Mouse (Mus musculus): ENCODE results near the gene Adgrl3.

Adgrl3 gene

DNA sequence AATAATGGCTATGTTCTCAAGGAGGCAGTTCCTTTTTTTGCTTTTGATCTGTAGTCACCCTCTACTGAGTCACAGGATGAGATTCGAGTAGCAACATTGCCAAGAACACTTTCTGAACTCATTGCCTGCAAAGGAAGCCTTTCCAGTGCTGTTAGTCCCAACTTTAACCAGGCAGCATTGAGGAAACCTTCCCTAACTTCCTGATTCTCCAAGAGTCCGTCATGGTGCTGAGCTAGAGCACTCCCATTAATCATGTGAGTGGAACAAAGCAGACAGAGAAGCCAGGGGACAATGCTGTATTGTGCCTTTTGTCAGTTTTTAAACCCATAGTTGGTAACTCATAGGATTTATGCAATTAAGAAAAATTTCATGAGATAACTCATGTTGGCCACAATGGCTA lies 345.3 kb downstream of the Adgrl3 start:
- no peak for DNase-seq (ENCODE audit: extremely low spot score, low read depth, low spot score)

DNA sequence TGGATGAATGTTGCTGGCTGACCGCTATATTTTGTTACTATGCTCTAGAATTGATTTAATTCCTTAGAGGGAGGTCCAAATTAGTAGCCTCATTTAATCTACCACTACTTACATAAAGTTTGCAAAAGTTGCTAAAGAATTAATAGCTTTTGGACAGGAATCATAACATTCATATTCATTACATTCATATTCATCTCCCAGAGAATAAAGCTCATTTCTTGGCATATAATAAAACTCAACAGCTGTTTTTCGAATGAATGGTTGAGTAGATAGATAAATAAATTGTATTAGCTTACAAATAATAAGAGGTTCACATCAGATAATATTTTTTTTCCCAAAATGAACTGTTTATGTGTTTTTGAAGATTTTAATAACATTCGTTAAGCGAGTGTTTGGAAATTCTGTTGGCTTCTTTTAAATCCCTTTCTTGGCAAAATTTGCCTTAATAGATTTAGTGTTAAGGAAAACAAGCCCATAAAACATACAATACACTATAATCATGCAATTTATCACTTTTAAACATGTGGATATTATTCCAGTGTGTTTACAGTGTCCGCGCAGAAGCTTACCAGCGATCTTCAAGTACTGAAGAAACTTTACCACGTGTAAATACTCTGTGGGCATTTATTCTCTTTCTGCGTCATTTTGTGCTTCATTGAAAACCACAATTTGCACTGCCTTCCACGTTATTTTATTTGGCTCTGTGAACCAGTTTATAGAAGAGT lies 350.4 kb downstream of the Adgrl3 start:
- no peak for DNase-seq (ENCODE audit: extremely low spot score, low read depth, low spot score)

DNA sequence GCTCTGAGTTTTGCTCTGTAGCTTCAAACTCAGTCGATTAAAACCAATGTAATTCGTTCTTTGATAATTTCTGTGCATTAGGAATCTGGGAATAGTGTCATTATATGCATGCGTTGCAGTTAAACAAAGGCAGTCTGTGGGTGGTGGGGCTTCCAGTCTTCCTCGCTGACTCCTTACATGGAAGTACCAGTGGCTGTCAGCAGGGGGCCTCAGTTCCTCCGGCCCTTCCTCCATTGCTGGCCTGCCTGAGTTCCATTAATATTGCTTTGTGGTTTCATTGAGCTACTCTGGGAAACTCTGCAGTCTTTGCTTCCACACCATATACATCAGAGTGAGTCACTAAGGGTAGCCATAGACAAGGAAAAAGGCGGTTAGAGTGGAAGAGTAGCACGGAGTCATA lies 356.1 kb downstream of the Adgrl3 start:
- DNase-seq (ENCODE audit: extremely low spot score, low read depth, low spot score), result no peak

DNA sequence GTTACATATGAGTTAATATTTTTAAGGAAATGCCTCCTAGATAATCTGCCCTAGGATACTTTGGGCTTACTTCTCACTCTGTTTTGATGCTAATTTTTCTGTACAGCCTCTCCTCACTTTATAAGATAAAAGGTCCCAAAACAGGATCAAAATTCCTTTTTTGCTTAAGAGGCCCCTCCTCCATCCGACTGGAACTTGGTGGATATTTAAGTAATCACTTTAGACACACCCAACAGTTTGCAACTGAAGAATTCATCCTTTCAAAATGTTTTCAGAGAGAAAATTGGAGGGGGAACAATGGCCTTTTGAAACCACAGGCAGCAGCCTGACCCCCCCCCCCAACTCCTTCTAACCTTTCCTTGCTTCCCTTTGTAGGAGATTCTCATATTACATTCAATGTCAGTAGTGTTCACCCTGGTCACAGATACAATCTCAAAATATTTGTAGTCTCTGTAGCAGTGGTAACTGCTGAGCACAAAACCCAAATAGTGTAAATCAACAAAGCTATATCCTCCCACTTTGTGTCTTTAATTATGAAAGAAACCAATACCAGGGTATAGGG lies 385.7 kb downstream of the Adgrl3 start:
- no peak for DNase-seq (ENCODE audit: extremely low spot score, low read depth, low spot score)

DNA sequence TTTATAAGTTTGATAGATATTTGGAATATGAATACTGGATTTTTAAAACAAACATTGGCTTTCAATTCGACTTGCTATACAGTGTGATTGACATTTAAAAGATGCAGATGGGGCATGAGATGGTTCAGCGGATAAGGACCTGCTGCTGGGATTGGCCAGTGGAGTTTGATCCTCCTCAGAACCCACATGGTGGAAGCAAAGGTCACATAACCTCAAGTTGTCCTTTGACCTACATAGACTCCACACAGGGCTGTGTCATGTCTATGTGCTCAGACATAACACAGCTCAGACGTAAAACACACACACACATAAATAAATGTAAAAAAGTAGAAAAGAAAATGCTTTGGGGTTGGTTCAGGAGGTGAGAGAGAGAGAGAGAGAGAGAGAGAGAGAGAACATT lies 397.4 kb downstream of the Adgrl3 start:
- DNase-seq (ENCODE audit: extremely low spot score, low read depth, low spot score), result no peak

DNA sequence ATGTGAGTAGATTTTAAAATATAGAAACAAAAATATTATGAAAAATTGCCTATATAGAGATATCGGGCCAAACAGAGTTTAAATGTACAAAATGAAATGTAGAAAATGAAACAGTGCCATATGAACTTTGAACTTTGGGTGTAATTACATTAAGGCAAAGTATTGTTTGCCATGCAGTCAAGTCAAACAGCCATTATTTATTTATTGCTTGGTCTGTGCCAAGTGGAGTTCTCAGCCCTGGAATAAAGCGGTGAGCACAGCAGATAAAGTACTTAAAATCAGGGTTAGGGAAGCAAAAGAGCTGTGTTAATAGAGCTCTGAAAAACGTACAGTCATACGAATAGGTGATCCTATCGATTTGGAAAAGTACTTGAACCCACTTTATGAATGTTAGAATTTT lies 407.5 kb downstream of the Adgrl3 start:
- no peak for DNase-seq (ENCODE audit: extremely low spot score, low read depth, low spot score)

DNA sequence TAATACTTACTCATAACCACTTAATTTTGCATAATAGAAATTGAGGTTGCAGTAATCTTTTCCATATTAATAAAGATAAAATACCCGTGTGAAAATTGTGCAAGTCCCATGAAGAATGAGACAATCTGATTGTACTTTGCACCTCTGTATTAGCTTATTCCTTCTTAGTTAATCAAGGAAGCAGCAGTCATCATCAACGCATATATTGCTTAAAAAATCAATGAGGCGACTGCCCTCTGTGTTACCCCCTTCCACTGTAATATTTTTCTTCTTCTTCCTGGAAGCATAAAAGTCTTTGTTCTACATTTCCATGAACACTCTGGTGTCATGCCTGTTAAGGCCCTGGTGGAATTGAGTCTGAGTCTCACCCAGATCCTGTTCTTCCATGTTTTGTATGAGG lies 416.4 kb downstream of the Adgrl3 start:
- DNase-seq (ENCODE audit: extremely low spot score, low read depth, low spot score), result no peak

DNA sequence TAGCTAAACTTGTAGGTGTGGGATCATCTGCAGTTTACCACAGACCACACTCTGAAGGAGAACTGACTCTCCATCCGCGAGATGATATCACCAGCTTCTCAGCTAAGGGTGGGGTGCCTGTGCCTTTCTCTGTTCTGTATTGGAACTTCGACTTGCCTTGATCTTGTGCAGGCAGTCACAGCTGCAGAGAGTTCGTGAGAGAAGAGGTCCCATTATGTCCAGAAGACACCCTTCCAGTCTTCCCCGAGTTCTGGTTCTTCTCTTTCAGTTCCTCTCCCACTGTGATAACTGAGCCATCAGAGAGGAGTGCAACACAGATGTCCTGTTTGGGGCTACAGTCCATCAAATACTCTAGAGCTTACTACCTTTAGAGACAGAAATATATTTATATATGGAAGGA lies 422.2 kb downstream of the Adgrl3 start:
- no peak for DNase-seq (ENCODE audit: extremely low spot score, low read depth, low spot score)

DNA sequence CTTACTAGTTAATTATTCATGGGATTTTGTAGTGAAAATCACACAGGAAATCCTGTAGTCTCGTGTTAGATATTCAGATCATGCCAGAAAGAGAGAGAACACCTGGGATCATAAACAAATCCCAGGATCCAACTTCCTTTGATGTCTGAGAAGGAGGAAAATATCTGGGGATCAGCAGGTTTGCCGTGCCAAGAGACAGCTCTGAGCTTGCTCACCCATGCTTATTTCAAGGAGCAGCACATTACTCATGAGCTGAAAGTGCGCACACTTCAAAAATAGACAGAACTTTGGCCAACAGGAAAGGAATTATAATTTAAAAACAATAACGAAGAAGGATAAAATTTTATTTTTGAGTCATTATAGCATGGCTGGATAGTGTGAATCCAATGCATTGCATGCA lies 446.0 kb downstream of the Adgrl3 start:
- DNase-seq (ENCODE audit: extremely low spot score, low read depth, low spot score), result no peak

DNA sequence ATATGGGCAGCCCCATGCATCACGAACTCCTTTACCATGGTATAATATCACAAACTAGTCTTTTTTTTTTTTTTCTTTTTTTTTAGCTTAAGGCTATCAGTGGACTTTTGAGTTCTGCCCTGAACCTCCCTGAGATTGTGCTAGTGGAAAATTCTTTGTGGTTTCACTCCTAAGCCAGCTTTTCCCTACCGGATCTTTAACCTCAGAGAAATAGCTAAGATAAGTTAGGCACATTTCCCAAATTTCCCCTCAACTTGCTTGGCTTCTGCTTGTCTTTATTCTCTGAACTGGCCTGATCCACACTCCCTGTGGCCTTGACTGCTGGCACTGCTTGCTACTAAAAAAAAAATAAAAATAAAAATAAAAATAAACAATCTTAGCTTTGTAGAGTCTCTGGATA lies 454.7 kb downstream of the Adgrl3 start:
- DNase-seq (ENCODE audit: extremely low spot score, low read depth, low spot score), result no peak

DNA sequence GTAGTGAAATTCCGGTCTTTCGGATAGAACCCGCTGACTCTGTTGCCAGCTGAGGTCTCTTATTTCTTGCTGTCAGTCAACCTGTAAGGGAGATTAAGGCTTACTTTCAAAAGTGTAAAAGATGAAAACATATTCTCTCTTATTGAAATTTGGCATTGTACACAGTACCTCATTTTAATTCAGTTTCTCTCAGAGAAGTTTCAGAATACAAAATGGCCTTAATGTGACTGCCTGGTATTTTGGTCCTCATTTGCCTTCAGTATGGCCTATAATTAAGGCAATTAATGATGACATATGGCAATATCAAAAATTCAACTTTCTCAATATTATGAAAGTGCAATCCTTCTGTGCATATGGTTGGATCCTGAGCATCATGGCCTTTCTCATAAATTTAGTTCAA lies 455.5 kb downstream of the Adgrl3 start:
- no peak for DNase-seq (ENCODE audit: extremely low spot score, low read depth, low spot score)

DNA sequence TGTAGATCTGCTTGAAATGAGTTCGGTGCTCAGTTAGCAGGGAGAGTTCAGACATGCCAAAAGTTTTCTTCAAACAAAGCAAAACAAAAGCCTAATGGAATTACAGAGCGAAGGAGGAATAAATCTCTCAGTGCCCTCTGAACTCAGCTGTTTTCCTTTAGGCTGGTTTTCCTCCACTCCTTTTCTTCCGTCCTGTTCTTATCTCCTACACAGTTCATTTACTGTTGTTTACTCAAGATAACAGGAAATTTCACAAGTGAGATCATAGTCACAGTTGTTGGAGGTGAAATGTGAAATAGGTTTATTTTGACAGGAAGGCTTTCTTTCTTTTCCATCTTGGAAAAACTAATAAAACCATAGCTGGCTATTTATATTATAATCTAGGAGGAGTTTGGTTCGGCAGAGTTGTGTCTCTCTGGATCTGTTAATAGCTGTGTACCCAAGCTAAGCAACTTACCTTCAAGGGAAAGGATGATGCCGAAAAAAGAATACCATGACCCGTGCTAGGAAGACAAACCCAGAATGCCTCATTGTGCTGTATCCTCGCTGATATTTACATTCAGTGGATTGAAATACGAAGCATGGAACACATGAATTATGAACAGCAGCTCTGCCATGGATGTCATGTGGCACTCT lies 456.2 kb downstream of the Adgrl3 start:
- DNase-seq (ENCODE audit: extremely low spot score, low read depth, low spot score), result no peak

DNA sequence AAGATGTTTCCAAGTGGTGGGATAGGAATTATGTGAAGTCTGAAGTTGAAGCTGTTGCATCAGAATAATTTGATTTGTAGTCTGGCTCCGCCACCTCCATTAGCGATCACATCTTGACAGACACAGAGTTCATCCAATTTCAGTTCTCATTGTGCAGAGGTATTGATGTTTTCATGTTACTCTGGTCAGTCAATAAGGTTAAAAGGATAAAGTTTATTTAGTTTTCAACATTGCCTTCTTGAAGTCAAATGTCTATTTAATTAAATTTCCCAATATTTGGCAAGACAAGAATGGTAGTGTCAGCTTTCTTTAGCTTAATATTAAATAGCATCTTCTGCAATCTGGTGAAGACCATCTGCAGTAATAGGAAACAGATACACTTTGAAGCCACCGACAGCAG lies 461.0 kb downstream of the Adgrl3 start:
- no peak for DNase-seq (ENCODE audit: extremely low spot score, low read depth, low spot score)

DNA sequence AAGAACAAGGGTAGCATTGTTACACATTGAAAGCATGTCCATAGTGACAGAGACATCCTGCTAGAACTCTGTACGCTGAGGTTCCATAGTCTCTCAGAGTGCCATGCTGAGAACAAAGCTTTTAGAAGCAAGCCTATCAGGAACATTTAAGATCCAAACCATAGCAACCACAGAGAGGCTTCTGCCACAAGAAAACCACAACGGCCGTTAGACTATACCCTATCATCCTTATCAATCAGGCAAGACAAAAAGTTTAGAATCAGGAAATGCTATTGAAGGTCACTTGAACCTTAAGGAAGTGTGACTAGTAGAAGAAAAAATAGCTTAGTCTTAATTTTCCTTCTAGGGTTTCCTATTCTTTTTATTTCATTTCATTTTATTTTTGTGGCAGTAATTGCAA lies 464.0 kb downstream of the Adgrl3 start:
- DNase-seq (ENCODE audit: extremely low spot score, low read depth, low spot score), result no peak

DNA sequence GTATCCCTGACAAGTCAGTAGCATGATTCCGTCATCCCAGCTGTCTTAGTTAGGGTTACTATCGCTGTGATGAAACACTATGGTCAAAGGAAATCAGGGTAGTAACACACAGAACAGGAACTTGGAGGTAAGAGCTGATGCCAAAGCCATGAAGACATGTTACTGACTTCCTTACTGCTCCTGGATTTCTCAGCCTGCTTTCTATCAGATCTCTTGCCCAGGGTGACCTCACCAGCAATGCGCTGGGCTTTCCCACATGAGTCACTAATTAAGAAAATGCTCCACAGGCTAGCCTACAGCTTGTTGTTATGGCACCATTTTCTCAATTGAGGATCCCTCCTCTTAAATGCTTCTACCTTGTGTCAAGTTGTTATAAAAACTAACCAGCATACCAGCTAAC lies 481.1 kb downstream of the Adgrl3 start:
- DNase-seq (ENCODE audit: extremely low spot score, low read depth, low spot score), result no peak

DNA sequence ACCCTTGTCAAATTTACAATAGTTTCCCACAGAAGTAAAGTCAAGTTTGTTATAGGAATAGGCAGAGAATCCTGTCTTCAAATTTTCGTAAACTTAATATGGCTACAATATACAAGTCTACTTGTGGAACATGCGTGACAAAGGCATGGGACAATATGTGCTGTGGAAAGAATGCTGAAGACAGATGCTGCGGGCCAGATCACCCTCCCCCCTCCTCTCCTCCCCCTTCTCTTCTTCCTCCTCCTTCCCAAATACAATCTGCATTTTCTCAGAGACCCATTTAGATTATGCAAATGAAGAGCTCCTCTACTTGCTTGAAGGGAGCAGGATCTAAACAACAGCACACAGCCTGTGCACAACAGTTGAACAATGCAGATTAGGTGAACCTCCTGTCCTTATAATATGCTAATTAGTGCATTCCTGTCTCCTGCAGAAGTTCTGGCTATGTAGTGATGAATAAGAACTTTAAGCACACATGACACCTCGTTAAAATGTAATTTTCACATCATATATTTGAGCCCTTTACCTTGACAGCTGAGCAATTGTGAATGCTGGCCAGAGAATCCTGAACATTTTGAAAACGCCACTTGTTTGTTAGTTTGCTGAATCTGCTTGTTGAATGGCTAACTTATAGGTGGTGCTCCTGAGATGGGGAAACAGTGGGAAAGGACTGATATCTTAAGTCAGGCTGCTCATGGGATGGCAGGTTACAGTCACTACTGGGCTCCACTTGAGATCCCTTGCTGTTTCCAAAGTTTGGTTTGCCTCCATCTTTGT lies 499.0 kb downstream of the Adgrl3 start:
- DNase-seq (ENCODE audit: extremely low spot score, low read depth, low spot score), result peak; percentile 57

DNA sequence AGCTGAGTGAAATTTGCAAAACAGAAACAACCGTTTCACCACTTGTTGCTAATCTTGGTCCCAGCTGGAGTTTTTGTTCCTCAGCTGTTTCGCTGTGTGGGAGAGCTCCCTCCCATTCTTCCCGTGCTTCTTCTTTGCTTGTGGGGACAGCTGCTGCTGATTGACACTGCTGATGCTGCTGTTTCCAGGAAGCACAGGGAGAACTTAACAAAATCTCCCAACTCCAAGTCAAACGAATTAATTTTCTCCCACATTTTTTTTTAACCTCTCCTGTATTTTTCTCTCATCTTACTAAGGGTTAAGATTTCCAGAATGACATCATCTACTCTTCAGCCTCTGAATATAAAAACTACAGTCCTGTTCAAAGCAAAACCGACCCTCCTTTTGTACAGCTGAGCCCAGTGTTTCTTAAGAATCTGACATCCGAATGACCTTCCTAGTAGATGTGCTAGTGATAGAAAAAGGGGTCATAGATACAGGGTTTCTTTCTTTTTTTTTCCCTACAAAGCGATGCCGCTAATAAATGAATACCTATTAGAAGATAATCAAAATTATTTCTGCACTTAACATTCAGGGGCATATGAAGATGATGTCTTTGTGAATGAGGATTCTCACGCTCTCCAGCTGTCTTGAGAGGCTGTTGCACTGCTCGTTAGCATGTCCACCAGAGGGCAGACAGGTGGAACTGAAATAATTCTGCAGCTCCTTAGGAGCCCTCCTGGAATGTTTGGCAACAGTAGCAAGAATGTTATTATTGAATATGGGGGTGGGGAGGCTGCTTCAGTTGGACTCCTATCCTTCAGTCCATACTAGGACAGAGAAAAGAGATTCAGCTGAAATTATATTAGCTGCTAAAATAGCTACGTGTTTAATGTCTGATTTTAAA lies 499.8 kb downstream of the Adgrl3 start:
- no peak for DNase-seq (ENCODE audit: extremely low spot score, low read depth, low spot score)

DNA sequence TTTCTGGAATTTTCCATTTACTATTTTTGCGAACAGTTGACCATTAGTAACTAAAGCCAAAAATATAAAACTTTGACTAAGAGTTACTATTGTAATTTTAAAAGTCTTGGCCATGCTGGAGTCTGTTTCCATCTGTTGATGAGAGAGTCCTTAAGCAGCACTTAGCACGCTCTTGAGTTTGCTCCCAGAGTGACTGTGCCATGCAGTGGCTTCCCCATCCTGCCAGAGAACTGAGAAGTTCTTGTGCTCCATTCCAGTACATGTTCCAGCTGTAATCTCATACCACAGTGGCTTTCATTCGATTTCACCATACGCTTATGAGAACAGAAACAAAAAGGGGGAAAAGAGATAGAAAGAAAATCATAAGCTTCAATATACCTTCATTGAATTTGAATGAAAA lies 502.8 kb downstream of the Adgrl3 start:
- DNase-seq (ENCODE audit: extremely low spot score, low read depth, low spot score), result no peak

DNA sequence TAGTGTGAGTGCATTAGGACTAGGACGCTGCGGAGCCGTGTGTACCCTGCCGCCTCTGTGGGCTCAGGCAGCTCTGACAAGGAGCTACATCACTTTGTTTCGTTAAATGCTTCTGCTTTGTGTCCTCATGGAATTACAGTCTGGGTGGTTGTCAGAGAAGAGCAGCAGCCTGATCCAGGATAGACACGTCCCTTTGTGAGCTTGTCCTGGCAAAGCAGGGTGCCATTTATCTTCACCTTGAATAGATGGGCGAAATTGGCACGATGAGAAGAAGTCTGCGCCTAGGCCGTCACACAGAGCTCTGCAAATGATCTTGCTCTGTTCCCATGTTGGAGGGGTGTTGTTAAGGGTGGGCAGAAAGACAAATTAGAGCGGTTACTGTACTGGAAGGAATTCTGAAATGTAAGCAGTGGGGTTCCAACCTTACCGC lies 504.6 kb downstream of the Adgrl3 start:
- no peak for DNase-seq (ENCODE audit: extremely low spot score, low read depth, low spot score)

DNA sequence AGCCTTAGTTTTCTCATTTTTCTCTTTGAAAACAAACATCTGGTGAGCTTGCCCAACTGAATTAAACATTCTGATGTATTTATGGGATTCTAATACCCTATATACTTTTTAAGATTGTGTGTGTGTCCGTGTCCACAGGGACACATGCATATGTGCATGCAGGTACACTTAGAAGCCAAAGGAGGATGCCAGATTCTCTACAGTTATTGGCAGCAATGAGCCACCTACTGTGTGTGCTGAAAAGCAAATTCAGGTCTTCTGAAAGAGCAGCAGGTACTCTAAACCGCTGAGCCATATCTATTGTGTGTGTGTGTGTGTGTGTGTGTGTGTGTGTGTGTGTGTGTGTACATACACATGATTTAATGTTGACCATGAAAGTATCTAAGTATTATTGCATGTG lies 505.4 kb downstream of the Adgrl3 start:
- no peak for DNase-seq (ENCODE audit: extremely low spot score, low read depth, low spot score)

DNA sequence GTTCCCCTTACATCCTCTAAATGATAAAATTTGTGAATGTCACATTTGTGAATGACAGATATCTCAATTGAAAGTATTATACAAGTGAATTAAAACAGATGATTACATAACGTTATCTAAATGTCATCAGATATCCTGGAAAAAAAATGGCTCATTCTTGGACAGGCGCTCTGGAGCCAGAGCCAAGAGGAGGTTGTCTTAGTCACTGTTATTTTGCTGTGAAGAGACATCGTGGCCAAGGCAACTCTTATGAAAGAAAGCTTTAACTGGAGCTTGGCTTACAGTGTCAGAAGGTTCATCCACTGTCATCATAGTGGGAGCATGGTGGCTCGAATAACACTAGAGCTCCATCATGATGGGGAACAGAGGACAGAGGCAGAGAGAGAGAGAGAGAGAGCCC lies 511.7 kb downstream of the Adgrl3 start:
- DNase-seq (ENCODE audit: extremely low spot score, low read depth, low spot score), result no peak

Measured in hindlimb bud, embryonic 11.5 days (tissue).